8 mouse cellular contexts compared by ENCODE assay signal in the genomic region with DNA sequence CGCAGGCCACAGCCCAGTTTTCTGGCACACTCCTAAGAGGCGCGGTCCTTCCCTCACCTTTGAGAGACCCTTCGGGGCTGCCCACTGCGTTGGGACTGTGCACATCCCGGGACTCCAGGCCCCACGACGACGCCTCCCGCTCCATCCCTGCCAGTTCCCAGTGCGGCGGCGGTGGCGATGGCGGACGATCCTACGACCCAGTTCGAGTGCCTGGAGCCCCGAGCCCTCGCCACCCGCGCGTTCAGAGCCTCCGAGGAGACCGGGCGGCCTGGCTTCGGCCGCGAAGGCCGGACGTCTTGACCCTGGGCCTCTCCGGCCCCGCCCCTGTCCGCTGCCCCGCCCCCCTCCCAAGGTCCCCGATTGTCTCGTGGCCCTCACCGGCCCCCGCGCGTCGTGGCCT. TPM values are rescaled to one million over a fixed set of nuclear protein-coding genes. Genes with fewer than 3 reads are reported as not detected.
DNase-seq lines count a peak whose midpoint lies in the region; ATAC-seq and TF ChIP-seq lines count a peak whose summit lies in the region.

No protein-coding gene starts in this region.

- no peak for DNase-seq in heart, adult 18-20 months
- peak; percentile 23 for DNase-seq in CD4-positive helper T cell, adult 2 months (ENCODE audit: low read depth, low spot score)
- DNase-seq in cerebellum, postnatal 25 days, result no peak

- no peak for TF ChIP-seq POLR2A in bone marrow macrophage, adult 2 months (IDR thresholded peaks at IDR 0.05; ENCODE audit: borderline replicate concordance, low read depth, low read length)

- peaks cover 12% of the 10 kb centered on the region for H3K36me3 ChIP-seq in heart, embryonic 11.5 days (ENCODE audit: control insufficient read depth, insufficient read depth, low read length)
- peaks cover 11% of the 10 kb centered on the region for H3K36me3 ChIP-seq in hindbrain, embryonic 16.5 days (ENCODE audit: control insufficient read depth, insufficient read depth, low read length)
- H3K36me3 ChIP-seq in liver, embryonic 15.5 days (replicated peaks), result peaks cover 15% of the 10 kb centered on the region; the same call in 1 of the 2 replicates

- H3K9ac ChIP-seq in heart, embryonic 11.5 days (ENCODE audit: low read depth, low read length), result peak overlapping the region; percentile 97
- H3K9ac ChIP-seq in hindbrain, embryonic 16.5 days (ENCODE audit: low read depth, low read length), result peak overlapping the region; percentile 97
- H3K9ac ChIP-seq in liver, embryonic 15.5 days, result peak overlapping the region; percentile 72

- no peak for TF ChIP-seq CTCF in bone marrow macrophage, adult 2 months (IDR thresholded peaks at IDR 0.05; ENCODE audit: low read depth, low read length)

- H3K27ac ChIP-seq in heart, embryonic 11.5 days (ENCODE audit: low read depth, low read length), result peak overlapping the region; percentile 97
- H3K27ac ChIP-seq in bone marrow macrophage, adult 2 months (ENCODE audit: insufficient read depth, low read depth, low read length), result peak overlapping the region; percentile 73
- peak overlapping the region; percentile 98 for H3K27ac ChIP-seq in hindbrain, embryonic 16.5 days (ENCODE audit: low read depth, low read length)
- peak overlapping the region; percentile 81 for H3K27ac ChIP-seq in liver, embryonic 15.5 days (replicated peaks)

- peaks cover 14% of the 10 kb centered on the region for H3K4me1 ChIP-seq in heart, embryonic 11.5 days (ENCODE audit: control insufficient read depth, insufficient read depth, low read length)
- H3K4me1 ChIP-seq in bone marrow macrophage, adult 2 months (ENCODE audit: control insufficient read depth, insufficient read depth, low read length), result no peaks in the 10 kb centered on the region
- peaks cover 20% of the 10 kb centered on the region for H3K4me1 ChIP-seq in hindbrain, embryonic 16.5 days (ENCODE audit: control insufficient read depth, insufficient read depth, low read depth, low read length)
- H3K4me1 ChIP-seq in liver, embryonic 15.5 days (replicated peaks), result peaks cover 51% of the 10 kb centered on the region

- H3K4me2 ChIP-seq in heart, embryonic 11.5 days, result peak overlapping the region; percentile 89
- peak overlapping the region; percentile 73 for H3K4me2 ChIP-seq in hindbrain, embryonic 16.5 days (ENCODE audit: low read length)
- peak overlapping the region; percentile 99 for H3K4me2 ChIP-seq in liver, embryonic 15.5 days

- WGBS in heart, embryonic 11.5 days (ENCODE audit: insufficient replicate concordance), result under 1% methylated on average over 42 of the region's 42 CpGs
- WGBS in hindbrain, embryonic 16.5 days, result under 1% methylated on average over 31 of the region's 42 CpGs
- WGBS in liver, embryonic 15.5 days (ENCODE audit: insufficient replicate concordance), result under 1% methylated on average over 42 of the region's 42 CpGs

- H3K9me3 ChIP-seq in heart, embryonic 11.5 days (replicated peaks; ENCODE audit: control insufficient read depth, low read length), result no peaks in the 10 kb centered on the region
- no peaks in the 10 kb centered on the region for H3K9me3 ChIP-seq in hindbrain, embryonic 16.5 days (ENCODE audit: control insufficient read depth, low read length)
- H3K9me3 ChIP-seq in liver, embryonic 15.5 days (replicated peaks), result no peaks in the 10 kb centered on the region

- H3K27me3 ChIP-seq in heart, embryonic 11.5 days (ENCODE audit: control insufficient read depth, insufficient read depth, low read length), result no peaks in the 10 kb centered on the region
- H3K27me3 ChIP-seq in hindbrain, embryonic 16.5 days (replicated peaks; ENCODE audit: control insufficient read depth, insufficient read depth, low read length), result no peaks in the 10 kb centered on the region
- H3K27me3 ChIP-seq in liver, embryonic 15.5 days, result peaks cover 6% of the 10 kb centered on the region; the same call in 1 of the 2 replicates

- peak; percentile 64 for ATAC-seq in heart, embryonic 11.5 days (replicated peaks; ENCODE audit: insufficient number of reproducible peaks, low FRiP score, low TSS enrichment)
- ATAC-seq in hindbrain, embryonic 16.5 days, result peak; percentile 46
- peak; percentile 39 for ATAC-seq in liver, embryonic 15.5 days (ENCODE audit: insufficient read depth)
- ATAC-seq in neutrophil, adult 5-6 weeks (ENCODE audit: extremely low read depth, insufficient number of reproducible peaks, low FRiP score, poor library complexity, severe bottlenecking), result peak; percentile 8; the same call in 1 of the 2 replicates

- H3K4me3 ChIP-seq in heart, embryonic 11.5 days (ENCODE audit: low read depth, low read length), result peak overlapping the region; percentile 92
- peak overlapping the region; percentile 87 for H3K4me3 ChIP-seq in bone marrow macrophage, adult 2 months (ENCODE audit: insufficient read depth, low read length)
- peak overlapping the region; percentile 95 for H3K4me3 ChIP-seq in hindbrain, embryonic 16.5 days (ENCODE audit: low read length)
- H3K4me3 ChIP-seq in liver, embryonic 15.5 days (replicated peaks), result peak overlapping the region; percentile 82

RNA-seq across cellular contexts. Expression of gene Zfp768, which starts 0.3 kb away (rescaled TPM):
- 4.7 and 6.0 TPM in 2 replicates for polyA plus RNA-seq in heart, embryonic 11.5 days (2014; fragmentation: Nextera tagmentation; extraction: Ambion mirVana)
- 10 to 100 TPM; 35.9 to 42.9 TPM for total RNA-seq in heart, adult 18-20 months (2021)
- 14.9 and 16.2 TPM in 2 replicates for polyA plus RNA-seq in bone marrow macrophage, adult 2 months (2012; ENCODE audit: insufficient read depth, insufficient read length, missing spikeins)
- 16.3 and 17.4 TPM in 2 replicates for polyA plus RNA-seq in hindbrain, embryonic 16.5 days (2015; fragmentation: Nextera tagmentation; extraction: Ambion mirVana)
- polyA plus RNA-seq in liver, embryonic 15.5 days (2015; fragmentation: Nextera tagmentation; extraction: Ambion mirVana), result 3.1 and 4.4 TPM in 2 replicates
- total RNA-seq in neutrophil, adult 5-6 weeks (2017), result 5.4 and 6.8 TPM in 2 replicates

RNA-seq across cellular contexts. Expression of gene Zfp747, which starts 30.8 kb away (rescaled TPM):
- 4.4 and 4.9 TPM in 2 replicates for polyA plus RNA-seq in heart, embryonic 11.5 days (2014; fragmentation: Nextera tagmentation; extraction: Ambion mirVana)
- 1 to 10 TPM; 3.4 to 5.1 TPM for total RNA-seq in heart, adult 18-20 months (2021)
- polyA plus RNA-seq in bone marrow macrophage, adult 2 months (2012; ENCODE audit: insufficient read depth, insufficient read length, missing spikeins), result 6.3 and 6.8 TPM in 2 replicates
- polyA plus RNA-seq in hindbrain, embryonic 16.5 days (2015; fragmentation: Nextera tagmentation; extraction: Ambion mirVana), result 8.7 and 9.3 TPM in 2 replicates
- 1.8 and 2.3 TPM in 2 replicates for polyA plus RNA-seq in liver, embryonic 15.5 days (2015; fragmentation: Nextera tagmentation; extraction: Ambion mirVana)
- total RNA-seq in neutrophil, adult 5-6 weeks (2017), result 23.5 and 24.2 TPM in 2 replicates

RNA-seq across cellular contexts. Expression of gene 9130019O22Rik, which starts 41.9 kb away (rescaled TPM):
- 3.7 and 5.5 TPM in 2 replicates for polyA plus RNA-seq in heart, embryonic 11.5 days (2014; fragmentation: Nextera tagmentation; extraction: Ambion mirVana)
- 1 to 10 TPM; 1.6 to 1.7 TPM for total RNA-seq in heart, adult 18-20 months (2021)
- polyA plus RNA-seq in bone marrow macrophage, adult 2 months (2012; ENCODE audit: insufficient read depth, insufficient read length, missing spikeins), result 2.8 and 2.9 TPM in 2 replicates
- 3.9 and 4.5 TPM in 2 replicates for polyA plus RNA-seq in hindbrain, embryonic 16.5 days (2015; fragmentation: Nextera tagmentation; extraction: Ambion mirVana)
- polyA plus RNA-seq in liver, embryonic 15.5 days (2015; fragmentation: Nextera tagmentation; extraction: Ambion mirVana), result 1.2 and 1.5 TPM in 2 replicates
- 7.7 and 8.7 TPM in 2 replicates for total RNA-seq in neutrophil, adult 5-6 weeks (2017)

RNA-seq across cellular contexts. Expression of gene E430018J23Rik, which starts 48.3 kb away (rescaled TPM):
- 4.9 and 5.6 TPM in 2 replicates for polyA plus RNA-seq in heart, embryonic 11.5 days (2014; fragmentation: Nextera tagmentation; extraction: Ambion mirVana)
- total RNA-seq in heart, adult 18-20 months (2021), result 1 to 10 TPM; 3.4 to 3.7 TPM
- polyA plus RNA-seq in bone marrow macrophage, adult 2 months (2012; ENCODE audit: insufficient read depth, insufficient read length, missing spikeins), result 3.4 and 3.9 TPM in 2 replicates
- 4.6 and 5.4 TPM in 2 replicates for polyA plus RNA-seq in hindbrain, embryonic 16.5 days (2015; fragmentation: Nextera tagmentation; extraction: Ambion mirVana)
- 1.3 and 1.5 TPM in 2 replicates for polyA plus RNA-seq in liver, embryonic 15.5 days (2015; fragmentation: Nextera tagmentation; extraction: Ambion mirVana)
- 7.7 and 9.8 TPM in 2 replicates for total RNA-seq in neutrophil, adult 5-6 weeks (2017)

RNA-seq across cellular contexts. Expression of gene Itgal, which starts 49.0 kb away (rescaled TPM):
- polyA plus RNA-seq in heart, embryonic 11.5 days (2014; fragmentation: Nextera tagmentation; extraction: Ambion mirVana), result 0.46 and 0.68 TPM in 2 replicates
- total RNA-seq in heart, adult 18-20 months (2021), result 1 to 10 TPM; 1.9 to 4.1 TPM
- polyA plus RNA-seq in bone marrow macrophage, adult 2 months (2012; ENCODE audit: insufficient read depth, insufficient read length, missing spikeins), result 42.3 and 49.7 TPM in 2 replicates
- polyA plus RNA-seq in hindbrain, embryonic 16.5 days (2015; fragmentation: Nextera tagmentation; extraction: Ambion mirVana), result 0.26 and 0.44 TPM in 2 replicates
- polyA plus RNA-seq in liver, embryonic 15.5 days (2015; fragmentation: Nextera tagmentation; extraction: Ambion mirVana), result 6.2 and 7.3 TPM in 2 replicates
- total RNA-seq in neutrophil, adult 5-6 weeks (2017), result 144 and 148 TPM in 2 replicates

Comparison
In these comparisons a context has a peak if more than half of its experiments do, and no peak if none do; other contexts are left out.
1. ATAC-seq: peak in every context shown above with its lines; median percentile 64 in heart, embryonic 11.5 days; 46 in hindbrain, embryonic 16.5 days; 39 in liver, embryonic 15.5 days; 8 in neutrophil, adult 5-6 weeks.